Mouse (Mus musculus): Measurements from ENCODE around the gene Inmt.

DNA sequence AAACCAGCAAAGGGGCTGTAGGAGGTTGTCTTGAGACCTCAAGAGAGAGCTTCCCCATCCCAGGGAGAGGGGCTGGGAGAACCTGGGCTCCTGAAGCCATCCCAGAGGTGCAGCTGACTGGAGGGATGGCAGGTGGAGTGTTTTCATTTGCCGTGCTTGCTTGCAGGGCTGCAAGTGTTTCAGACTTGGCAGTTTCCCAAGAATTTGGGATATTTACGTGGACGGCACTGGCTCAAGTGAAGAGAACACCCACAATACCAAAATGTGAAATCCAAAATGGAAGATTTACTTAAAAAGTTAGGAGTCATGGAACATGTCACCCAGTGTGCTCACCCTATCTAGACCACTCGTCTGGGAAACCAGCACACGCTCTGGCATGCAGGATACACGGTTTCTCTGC, 44.2 kb downstream of the Inmt start:
- TF ChIP-seq CTCF (IDR thresholded peaks at IDR 0.05; ENCODE audit: low read depth) (no peak), EP300 (IDR thresholded peaks at IDR 0.05; ENCODE audit: low read depth) (no peak)

Data from heart, postnatal 0 days (tissue).